Mouse (Mus musculus): ENCODE measurements around the gene Nfam1.

GRCm38 (mm10) chr15:82989190-82989704 is 43.9 kb downstream of the Nfam1 start:
- TF ChIP-seq GATA1 (IDR thresholded peaks at IDR 0.05; ENCODE audit: low read length), result no peak
- TF ChIP-seq TAL1 (IDR thresholded peaks at IDR 0.05; ENCODE audit: low read length), result no peak

All from erythroblast, embryonic 14.5 days (primary cell).